Mouse (Mus musculus): ENCODE data around the gene Osbpl2. TPM values are rescaled to one million over a fixed set of nuclear protein-coding genes. Genes with fewer than 3 reads are reported as not detected.

Osbpl2 gene
- polyA plus RNA-seq, 1 experiment from 2014 or later, result 34.2 TPM

Small RNAs within 50 kb of the gene (microRNA-seq; reads per million reads assigned to microRNA genes)
- gene Mir7005, result not detected

Other genes starting within 250 kb of the Osbpl2 start
- gene Taf4, start 142.7 kb upstream of the Osbpl2 start, polyA plus RNA-seq (2015; fragmentation: Nextera tagmentation; extraction: Ambion mirVana), result 3.6 and 3.7 TPM in 2 replicates
- gene Lsm14b, start 94.3 kb upstream of the Osbpl2 start, polyA plus RNA-seq (2015; fragmentation: Nextera tagmentation; extraction: Ambion mirVana), result 6.0 and 8.1 TPM in 2 replicates
- gene Psma7, start 76.9 kb upstream of the Osbpl2 start, polyA plus RNA-seq (2015; fragmentation: Nextera tagmentation; extraction: Ambion mirVana), result 558 and 580 TPM in 2 replicates
- 4.1 and 4.4 TPM in 2 replicates for gene Ss18l1, start 76.8 kb upstream of the Osbpl2 start, polyA plus RNA-seq (2015; fragmentation: Nextera tagmentation; extraction: Ambion mirVana)
- gene Mtg2, start 48.7 kb upstream of the Osbpl2 start, polyA plus RNA-seq (2015; fragmentation: Nextera tagmentation; extraction: Ambion mirVana), result 25.2 and 25.9 TPM in 2 replicates
- gene Hrh3, start 14.8 kb upstream of the Osbpl2 start, polyA plus RNA-seq (2015; fragmentation: Nextera tagmentation; extraction: Ambion mirVana), result 0.08 and 0.18 TPM in 2 replicates
- 141 and 172 TPM in 2 replicates for gene Adrm1, start 52.2 kb downstream of the Osbpl2 start, polyA plus RNA-seq (2015; fragmentation: Nextera tagmentation; extraction: Ambion mirVana)
- 45.6 and 47.5 TPM in 2 replicates for gene Lama5, start 106.6 kb downstream of the Osbpl2 start, polyA plus RNA-seq (2015; fragmentation: Nextera tagmentation; extraction: Ambion mirVana)
- 516 and 531 TPM in 2 replicates for gene Rps21, start 138.1 kb downstream of the Osbpl2 start, polyA plus RNA-seq (2015; fragmentation: Nextera tagmentation; extraction: Ambion mirVana)
- 14.5 and 15.2 TPM in 2 replicates for gene Cables2, start 154.2 kb downstream of the Osbpl2 start, polyA plus RNA-seq (2015; fragmentation: Nextera tagmentation; extraction: Ambion mirVana)
- gene Rbbp8nl, start 170.6 kb downstream of the Osbpl2 start, polyA plus RNA-seq (2015; fragmentation: Nextera tagmentation; extraction: Ambion mirVana), result 3.1 and 3.4 TPM in 2 replicates
- 5.5 and 6.0 TPM in 2 replicates for gene Gata5, start 215.4 kb downstream of the Osbpl2 start, polyA plus RNA-seq (2015; fragmentation: Nextera tagmentation; extraction: Ambion mirVana)